Mouse (Mus musculus): ENCODE data around the gene Gm960. TPM values are rescaled to one million over a fixed set of nuclear protein-coding genes. Genes with fewer than 3 reads are reported as not detected.
A peak's percentile ranks its signal among the peaks of the same experiment; 100 is the strongest.
"Not testable (repeated sequence)": the region's sequence is repeated elsewhere in the genome, so short reads cannot be mapped to it uniquely, and the experiment has no call there.

Gm960 gene
- total RNA-seq, 4 experiments from 2014 or later: not detected

DNA sequence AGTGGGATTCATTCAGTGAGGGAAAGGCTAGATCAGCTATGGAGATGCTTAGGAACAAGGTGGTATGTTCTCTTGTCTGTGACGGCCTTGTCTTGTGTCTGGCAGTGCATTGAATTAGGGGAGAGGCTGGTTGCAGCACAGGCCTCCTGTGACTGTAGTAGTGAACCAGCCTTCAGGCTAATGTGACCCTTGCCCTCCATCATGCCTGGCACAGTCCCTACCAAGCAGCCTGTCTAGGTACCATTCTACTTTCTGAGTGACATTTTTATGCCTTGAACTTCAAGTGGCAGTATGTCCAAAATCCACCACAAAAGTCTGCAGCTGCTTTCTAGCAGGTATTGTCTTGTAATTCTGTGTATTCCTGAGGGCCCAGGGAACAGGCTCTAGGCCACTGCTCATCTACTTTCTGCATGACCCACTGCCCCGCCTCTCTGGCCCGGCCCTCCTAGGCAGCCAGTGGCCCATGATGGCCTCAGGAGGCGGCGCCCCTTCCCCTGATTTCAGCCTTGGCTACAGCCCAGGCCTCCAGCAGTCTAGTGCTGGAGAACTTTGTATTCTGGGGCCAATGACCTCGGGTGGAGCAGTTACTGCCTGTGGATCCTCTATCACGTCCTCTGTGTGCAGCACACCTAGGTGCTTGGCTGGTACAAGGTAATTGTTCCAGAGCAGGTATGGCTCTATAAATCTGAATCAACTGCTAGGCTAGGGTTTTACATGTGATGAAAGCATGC lies 104.5 kb downstream of the Gm960 start:
- DNase-seq (ENCODE audit: low spot score): no peak

DNA sequence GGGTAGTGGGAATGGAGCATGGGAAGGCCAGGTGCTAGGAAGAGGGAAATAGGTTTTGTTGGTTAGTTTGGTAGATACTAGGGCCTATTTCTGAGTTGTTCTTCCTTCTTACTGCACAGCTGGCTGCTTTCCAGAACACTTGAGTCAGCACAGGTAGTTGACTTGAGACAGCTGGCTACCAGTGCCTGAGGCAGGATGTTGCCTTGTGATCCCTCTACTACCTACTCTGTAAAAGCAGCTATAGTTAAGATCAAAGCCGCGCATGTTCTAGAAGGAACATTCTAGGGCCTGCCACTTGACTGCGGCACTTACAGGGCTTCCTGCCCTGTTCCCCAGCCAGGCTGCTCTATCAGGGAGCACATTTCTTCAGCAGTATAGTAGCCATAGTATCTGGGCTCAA lies 108.4 kb downstream of the Gm960 start:
- DNase-seq (ENCODE audit: low spot score): no peak

DNA sequence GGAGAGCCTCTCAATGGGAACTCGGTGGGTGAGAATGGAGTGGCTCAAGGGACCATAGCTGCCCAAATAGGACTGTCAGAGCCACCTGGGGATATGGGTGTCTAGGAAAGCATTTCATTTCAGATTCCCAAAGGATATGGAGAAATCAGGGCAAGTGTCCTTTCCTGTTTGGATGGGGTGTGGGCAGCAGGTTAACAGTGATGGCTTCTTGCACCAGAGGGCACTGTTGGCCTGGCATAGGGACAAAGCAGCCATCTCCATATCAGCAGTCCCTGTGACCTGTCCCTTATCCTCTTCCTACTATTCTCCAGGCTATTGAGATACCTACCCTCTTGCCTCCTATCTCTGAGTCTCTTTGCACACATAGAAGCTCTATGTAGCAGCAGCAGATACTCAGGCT lies 109.4 kb downstream of the Gm960 start:
- DNase-seq (ENCODE audit: low spot score): no peak

DNA sequence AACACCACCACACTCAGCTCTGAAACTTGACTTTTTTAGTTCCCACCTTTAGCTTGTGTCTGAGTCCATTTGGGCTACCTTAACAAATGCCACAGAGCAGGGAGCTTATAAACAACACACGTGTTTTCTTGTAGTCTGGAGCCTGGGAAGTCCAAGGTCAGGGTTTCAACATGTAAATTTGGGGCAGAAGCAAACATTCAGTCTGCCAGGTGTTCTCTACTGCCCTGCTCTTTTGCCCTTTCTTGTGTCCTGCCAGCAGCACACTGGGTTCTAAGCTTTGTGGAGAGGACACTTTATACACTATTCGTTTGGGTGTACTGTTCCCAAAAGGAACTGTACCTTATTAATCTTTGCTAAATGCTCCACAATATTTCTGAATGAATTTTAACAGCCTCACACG lies 110.0 kb downstream of the Gm960 start:
- no peak for DNase-seq (ENCODE audit: low spot score)

DNA sequence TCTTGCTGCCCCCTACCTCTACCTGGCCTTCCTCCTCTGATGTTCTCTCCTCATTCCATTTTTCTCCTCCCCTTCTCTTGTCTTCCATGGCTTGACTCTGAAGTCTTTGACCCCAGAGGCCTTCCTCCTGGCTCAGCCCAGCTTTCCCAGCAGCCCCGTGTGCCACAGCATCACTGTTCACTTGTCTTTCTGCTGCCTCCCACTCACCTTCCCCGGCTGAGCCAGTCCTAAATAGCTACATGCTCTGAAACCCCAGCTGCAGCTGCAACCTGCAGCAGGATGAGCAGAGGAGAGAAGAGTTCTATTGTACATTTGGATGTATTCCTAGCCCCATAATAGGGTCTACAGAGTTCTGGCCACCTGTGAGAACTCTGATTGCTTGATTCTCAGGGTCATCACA lies 111.0 kb downstream of the Gm960 start:
- no peak for DNase-seq (ENCODE audit: low spot score)

DNA sequence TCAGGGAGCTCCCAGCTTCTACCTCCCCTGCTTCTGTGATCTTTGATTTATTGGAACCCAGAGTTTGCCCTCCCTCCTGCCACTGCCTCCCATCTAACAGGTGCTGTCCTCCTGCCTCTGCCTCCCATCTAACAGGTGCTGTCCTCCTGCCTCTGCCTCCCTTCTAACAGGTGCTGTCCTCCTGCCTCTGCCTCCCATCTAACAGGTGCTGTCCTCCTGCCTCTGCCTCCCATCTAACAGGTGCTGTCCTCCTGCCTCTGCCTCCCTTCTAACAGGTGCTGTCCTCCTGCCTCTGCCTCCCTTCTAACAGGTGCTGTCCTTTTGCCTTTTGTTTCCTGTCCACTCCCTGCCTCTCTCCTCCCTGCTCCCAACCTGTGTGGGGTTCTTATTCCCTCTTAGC lies 111.7 kb downstream of the Gm960 start:
- DNase-seq (ENCODE audit: low spot score): not testable (repeated sequence)

DNA sequence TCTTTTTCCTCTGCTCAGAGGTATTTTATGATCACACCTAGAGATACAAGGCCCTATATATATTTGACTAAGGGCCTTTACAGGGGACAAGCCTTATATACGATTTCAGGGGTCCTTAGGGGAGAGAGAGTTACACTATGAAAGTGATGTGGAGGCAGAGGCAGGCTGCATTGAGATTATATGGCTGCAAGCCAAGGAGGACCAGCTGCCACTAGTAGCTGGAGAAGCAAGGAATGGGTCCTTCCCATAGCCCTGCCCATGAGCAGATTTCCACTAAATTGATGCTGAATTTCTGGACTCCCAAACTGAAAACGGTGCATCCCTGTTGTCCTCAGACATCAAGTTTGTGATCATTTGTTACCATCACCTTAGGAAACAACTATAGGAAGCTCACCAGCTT lies 114.6 kb downstream of the Gm960 start:
- no peak for DNase-seq (ENCODE audit: low spot score)

DNA sequence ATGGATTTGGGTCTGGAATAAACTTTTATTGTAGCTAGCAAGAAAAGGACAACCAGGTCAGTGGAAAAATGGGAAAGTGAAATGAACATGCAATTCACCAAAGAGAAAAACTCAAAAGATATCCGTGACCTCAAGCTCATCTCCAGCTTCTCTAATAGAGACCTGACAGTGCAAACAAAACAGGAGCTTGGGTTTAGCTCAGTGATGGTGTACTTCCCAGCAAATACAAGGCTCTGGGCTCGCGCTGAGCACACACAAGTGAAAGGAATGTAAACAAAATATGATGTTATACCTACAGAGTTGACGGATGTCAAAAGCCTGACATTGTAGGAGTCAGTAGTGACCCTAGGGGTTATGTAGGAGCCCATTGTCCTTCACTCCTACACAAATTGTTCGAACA lies 119.2 kb downstream of the Gm960 start:
- DNase-seq (ENCODE audit: low spot score): no peak

DNA sequence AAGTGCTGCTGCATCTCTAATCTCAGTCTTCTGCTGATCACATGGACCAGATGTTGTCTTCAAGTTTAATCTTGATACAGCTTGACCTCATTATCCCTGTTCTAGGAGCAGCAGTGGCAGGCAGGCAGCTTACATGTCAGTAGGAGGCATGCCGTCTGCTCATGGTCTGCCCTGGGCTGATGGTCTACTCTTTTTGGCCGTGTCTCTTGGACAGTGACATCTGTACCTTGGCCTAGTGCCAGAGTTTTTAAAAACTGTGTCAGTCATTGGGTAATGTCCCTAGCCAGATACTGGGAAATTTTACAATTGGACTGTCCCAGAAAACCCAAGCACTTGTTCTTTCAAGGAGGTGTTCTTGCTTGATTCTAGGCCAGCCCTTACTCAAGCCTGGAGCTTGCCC lies 119.7 kb downstream of the Gm960 start:
- DNase-seq (ENCODE audit: low spot score): peak; percentile 70

Small RNA genes within 50 kb of the gene (microRNA-seq; reads per million reads assigned to microRNA genes)
- gene Mir6986: not detected

Other genes with a start within 250 kb of the Gm960 start
- 10 to 100 TPM in 1 of 4 experiments, 1 to 10 TPM in 3; 4.2 to 13.5 (median 6.1) TPM for gene Syt12, start 221.2 kb downstream of the Gm960 start, total RNA-seq (2022)
- gene 2010003K11Rik, start 200.1 kb downstream of the Gm960 start, total RNA-seq (2022): not detected
- 10 to 100 TPM; 38.8 to 58.2 (median 43.9) TPM for gene Pcx, start 188.2 kb downstream of the Gm960 start, total RNA-seq (2022)
- 1 to 10 TPM; 5.7 to 7.8 (median 7.1) TPM for gene Lrfn4, start 83.0 kb downstream of the Gm960 start, total RNA-seq (2022)
- gene Rce1, start 73.0 kb downstream of the Gm960 start, total RNA-seq (2022): 1 to 10 TPM; 6.9 to 9.2 (median 8.0) TPM
- under 1 TPM; 0.22 to 0.91 (median 0.50) TPM for gene Sptbn2, start 12.5 kb upstream of the Gm960 start, total RNA-seq (2022)
- 1 to 10 TPM; 5.4 to 8.1 (median 6.3) TPM for gene Rbm4b, start 57.8 kb upstream of the Gm960 start, total RNA-seq (2022)
- 10 to 100 TPM; 38.2 to 44.5 (median 43.4) TPM for gene Rbm4, start 95.2 kb upstream of the Gm960 start, total RNA-seq (2022)
- 10 to 100 TPM; 10.8 to 23.0 (median 16.2) TPM for gene Gm21992, start 112.9 kb upstream of the Gm960 start, total RNA-seq (2022)
- 10 to 100 TPM; 16.4 to 23.3 (median 17.3) TPM for gene Rbm14, start 113.0 kb upstream of the Gm960 start, total RNA-seq (2022)
- 10 to 100 TPM; 22.2 to 32.1 (median 28.6) TPM for gene Ccs, start 140.7 kb upstream of the Gm960 start, total RNA-seq (2022)
- under 1 TPM in 2 of 4 experiments, not detected in 2; 0.09 to 0.14 TPM for gene Ccdc87, start 140.7 kb upstream of the Gm960 start, total RNA-seq (2022)
- 10 to 100 TPM; 77.7 to 86.2 (median 81.6) TPM for gene Ctsf, start 156.5 kb upstream of the Gm960 start, total RNA-seq (2022)
- gene Actn3, start 179.2 kb upstream of the Gm960 start, total RNA-seq (2022): 1 to 10 TPM; 2.0 to 4.3 (median 2.6) TPM
- gene Zdhhc24, start 180.0 kb upstream of the Gm960 start, total RNA-seq (2022): 1 to 10 TPM; 2.8 to 4.2 (median 3.4) TPM
- gene Bbs1, start 208.0 kb upstream of the Gm960 start, total RNA-seq (2022): 1 to 10 TPM; 2.6 to 3.2 (median 2.9) TPM
- 10 to 100 TPM; 17.0 to 20.0 (median 18.3) TPM for gene Dpp3, start 229.6 kb upstream of the Gm960 start, total RNA-seq (2022)
- 1 to 10 TPM; 3.8 to 7.6 (median 5.2) TPM for gene Peli3, start 244.5 kb upstream of the Gm960 start, total RNA-seq (2022)